In genomic region chr17:78994931-78995820, GRCm38 (mm10) we compare ENCODE assay signal across 15 mouse cellular contexts. TPM values are rescaled to one million over a fixed set of nuclear protein-coding genes. Genes with fewer than 3 reads are reported as not detected.
DNase-seq lines count a peak whose midpoint lies in the region; TF ChIP-seq lines count a peak whose summit lies in the region.
"Had no signal": no experiment of that assay in that cellular context is flagged by ENCODE, and none has a peak within 500 bp of the region (broad histone marks: within the 10 kb centered on the region; RNA-seq: fewer than 3 reads in every experiment).

No protein-coding gene starts in this region.

- peak overlapping the region; percentile 77 for H3K27ac ChIP-seq in cortical plate, adult 2 months (ENCODE audit: insufficient read depth, low read length)
- H3K27ac ChIP-seq: liver, embryonic 13.5 days; macrophage had no signal

- peak; percentile 61 for DNase-seq in adrenal gland, adult 2 months
- DNase-seq in adrenal gland, adult 8-10 months, result no peak
- peak; percentile 12 for DNase-seq in kidney, adult 18-20 months
- no peak for DNase-seq in kidney, postnatal 25 days
- DNase-seq in 3134 (ENCODE audit: extremely low read depth, insufficient read length, low spot score), result peak; percentile 13
- no peak for DNase-seq in thymus, postnatal 10 days (ENCODE audit: low spot score in 2 of 2)
- no peak for DNase-seq in embryo, embryonic 11 days
- DNase-seq: B cell, adult 2 months; forebrain, postnatal 0 days; liver, embryonic 13.5 days; right cerebral cortex, postnatal 14 days; thymus, postnatal 25 days had no signal

- TF ChIP-seq CTCF in cortical plate, adult 2 months (IDR thresholded peaks at IDR 0.05; ENCODE audit: extremely low read depth, insufficient read depth, low read length), result no peak

- no peak overlapping the region for H3K4me3 ChIP-seq in cortical plate, adult 2 months (ENCODE audit: insufficient read depth, low read length)
- H3K4me3 ChIP-seq: liver, embryonic 13.5 days had no signal

- H3K4me1 ChIP-seq in cortical plate, adult 2 months (ENCODE audit: control insufficient read depth, insufficient read depth, low read length), result no peaks in the 10 kb centered on the region

- no peak for TF ChIP-seq POLR2A in cortical plate, adult 2 months (IDR thresholded peaks at IDR 0.05; ENCODE audit: extremely low read depth, insufficient read depth, low read length)

RNA-seq across cellular contexts. Expression of gene Prkd3, which starts 25.4 kb away (rescaled TPM):
- total RNA-seq in adrenal gland, adult 2 months (2021), result 10 to 100 TPM; 22.7 to 24.8 TPM
- 2.9 and 3.4 TPM in 2 replicates for polyA plus RNA-seq in adrenal gland, adult 2 months (2012; rRNA removed)
- 10 to 100 TPM; 26.2 to 34.8 (median 30.1) TPM for total RNA-seq in adrenal gland, adult 8-10 months (2022)
- 10.6 and 12.3 TPM in 2 replicates for polyA plus RNA-seq in cortical plate, adult 2 months (2012; rRNA removed)
- polyA plus RNA-seq: G1E had no signal

RNA-seq across cellular contexts. Expression of gene Qpct, which starts 56.5 kb away (rescaled TPM):
- total RNA-seq in adrenal gland, adult 2 months (2021), result 1 to 10 TPM; 6.4 to 8.2 TPM
- 1.5 and 1.8 TPM in 2 replicates for polyA plus RNA-seq in adrenal gland, adult 2 months (2012; rRNA removed)
- total RNA-seq in adrenal gland, adult 8-10 months (2022), result 1 to 10 TPM; 6.3 to 9.1 (median 7.2) TPM
- 10.5 and 12.0 TPM in 2 replicates for polyA plus RNA-seq in cortical plate, adult 2 months (2012; rRNA removed)
- polyA plus RNA-seq: G1E had no signal

RNA-seq across cellular contexts. Expression of gene Ndufaf7, which starts 58.2 kb away (rescaled TPM):
- total RNA-seq in adrenal gland, adult 2 months (2021), result 10 to 100 TPM; 38.5 to 50.3 TPM
- polyA plus RNA-seq in adrenal gland, adult 2 months (2012; rRNA removed), result 3.1 and 4.6 TPM in 2 replicates
- 10 to 100 TPM; 39.9 to 51.8 (median 49.1) TPM for total RNA-seq in adrenal gland, adult 8-10 months (2022)
- 50.6 and 58.1 TPM in 2 replicates for polyA plus RNA-seq in cortical plate, adult 2 months (2012; rRNA removed)

RNA-seq across cellular contexts. Expression of gene Cebpz, which starts 58.3 kb away (rescaled TPM):
- 10 to 100 TPM; 42.6 to 50.5 TPM for total RNA-seq in adrenal gland, adult 2 months (2021)
- 0.89 and 3.0 TPM in 2 replicates for polyA plus RNA-seq in adrenal gland, adult 2 months (2012; rRNA removed)
- 10 to 100 TPM; 43.0 to 49.1 (median 44.5) TPM for total RNA-seq in adrenal gland, adult 8-10 months (2022)
- 20.8 and 22.2 TPM in 2 replicates for polyA plus RNA-seq in cortical plate, adult 2 months (2012; rRNA removed)

Comparison
In these comparisons a context has a peak if more than half of its experiments do, and no peak if none do; other contexts are left out.
1. DNase-seq: peak in adrenal gland, adult 2 months (single experiment), kidney, adult 18-20 months (single experiment) and 3134 (single experiment); none in adrenal gland, adult 8-10 months (single experiment), kidney, postnatal 25 days (0 of 2), thymus, postnatal 10 days (0 of 2) and embryo, embryonic 11 days (single experiment).